Mouse (Mus musculus) CD4-positive, CD25-positive, alpha-beta regulatory T cell, adult 2 months (primary cell): ENCODE measurements around the gene Cdk2ap1.
A peak's percentile ranks its signal among the peaks of the same experiment; 100 is the strongest.
"Not testable (repeated sequence)": the region's sequence is repeated elsewhere in the genome, so short reads cannot be mapped to it uniquely, and the experiment has no call there.

Experiments
- DNase-seq: peaks from one replicate; pipeline ENCODE4 v3.0.0-alpha.2; 2012; ENCODE audit warnings: low read depth, low spot score

Gene Cdk2ap1

GRCm38 (mm10) chr5:124351604-124352003 lies 11.3 kb downstream of the Cdk2ap1 start:
- DNase-seq = no peak

- DNase-seq = peak; percentile 18
Observed at GRCm38 (mm10) chr5:124351111-124351560, 11.7 kb downstream of the Cdk2ap1 start.

DNA sequence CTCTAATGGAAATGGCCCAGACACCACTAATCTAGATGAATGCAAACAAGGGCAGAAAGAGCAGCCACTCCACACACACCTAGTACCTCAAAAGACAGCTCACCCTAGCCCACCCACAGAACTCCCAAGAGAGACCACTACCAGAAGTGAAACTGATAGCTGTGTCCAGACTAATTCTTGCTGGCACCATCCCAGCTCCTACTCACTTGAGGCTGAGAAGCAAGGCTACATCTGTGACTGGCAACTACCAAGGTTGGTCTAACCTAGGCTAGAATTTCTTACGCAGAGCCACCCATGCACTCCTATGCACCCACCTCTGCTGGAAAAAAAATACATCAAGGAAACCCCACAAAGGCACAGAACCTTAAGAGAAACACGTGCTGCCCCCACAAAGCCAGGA lies 12.5 kb downstream of the Cdk2ap1 start:
- DNase-seq = no peak

- no peak for DNase-seq
Observed at GRCm38 (mm10) chr5:124349196-124349595, 13.7 kb downstream of the Cdk2ap1 start.

- no peak for DNase-seq
Observed at GRCm38 (mm10) chr5:124342897-124343296, 20.0 kb downstream of the Cdk2ap1 start.

DNA sequence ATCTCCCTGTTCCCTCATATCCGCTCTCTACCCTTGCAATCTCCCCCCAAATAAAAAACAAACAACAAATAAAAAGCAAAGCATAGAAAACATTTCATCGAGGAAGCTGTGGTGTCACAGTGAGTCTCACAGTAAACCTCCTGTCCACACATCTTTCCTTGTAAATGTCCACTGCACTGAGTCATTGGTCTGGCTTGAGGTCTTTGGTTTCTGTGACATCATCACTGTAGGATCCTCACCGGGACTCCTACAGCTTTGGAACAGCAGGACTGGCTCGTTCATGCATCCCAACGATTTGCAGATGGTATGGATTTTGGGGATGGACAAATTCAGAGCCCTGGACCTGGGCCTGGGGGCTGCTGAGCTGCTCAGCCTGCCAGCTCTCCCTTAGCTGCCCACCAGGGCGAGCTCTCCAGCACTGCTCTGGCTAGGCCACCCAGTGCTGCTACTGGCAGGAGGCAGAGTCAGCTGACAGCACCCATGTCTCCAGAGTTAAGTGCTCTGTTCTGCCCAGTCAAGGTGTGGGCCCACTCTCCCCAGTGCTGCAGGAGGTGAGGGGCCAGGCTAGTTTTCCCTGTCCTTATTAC lies 21.0 kb downstream of the Cdk2ap1 start:
- not testable (repeated sequence) for DNase-seq

DNA sequence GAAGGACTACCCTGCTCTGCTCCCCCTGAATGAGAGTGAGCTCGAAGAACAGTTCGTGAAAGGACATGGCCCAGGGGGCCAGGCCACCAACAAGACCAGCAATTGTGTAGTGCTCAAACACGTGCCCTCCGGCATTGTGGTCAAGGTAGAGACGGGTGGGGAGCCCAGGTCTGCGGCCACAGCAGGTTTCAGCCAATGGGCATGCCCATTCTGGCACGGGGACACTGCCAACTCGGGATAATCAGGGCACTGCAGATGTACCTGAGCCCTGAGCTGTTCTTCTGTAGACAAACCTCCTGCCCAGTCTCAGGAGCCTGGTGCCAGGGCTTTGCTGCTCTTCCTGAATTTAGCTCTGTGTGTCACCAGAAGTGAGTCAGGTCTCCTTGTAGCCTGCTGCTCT lies 24.1 kb downstream of the Cdk2ap1 start:
- DNase-seq = no peak

DNA sequence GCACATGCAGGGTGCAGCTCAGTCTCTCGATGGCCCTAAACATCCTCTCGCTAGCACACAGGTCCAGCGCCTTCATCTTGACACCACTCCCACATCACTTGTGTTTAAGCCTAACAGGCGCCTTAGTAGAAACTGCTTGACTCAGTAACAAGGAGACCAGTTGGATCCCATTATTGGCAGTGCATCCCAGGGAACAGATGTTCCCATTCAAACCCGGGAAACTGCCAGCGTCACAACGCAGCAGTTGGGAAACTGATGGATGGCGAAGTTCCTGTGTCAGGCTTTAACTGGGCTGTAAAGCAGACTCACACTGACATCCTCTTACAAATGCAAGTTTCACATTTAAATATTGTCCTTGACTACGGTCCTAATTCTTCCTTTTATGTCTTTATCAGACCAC lies 25.0 kb downstream of the Cdk2ap1 start:
- peak; percentile 15 for DNase-seq

DNA sequence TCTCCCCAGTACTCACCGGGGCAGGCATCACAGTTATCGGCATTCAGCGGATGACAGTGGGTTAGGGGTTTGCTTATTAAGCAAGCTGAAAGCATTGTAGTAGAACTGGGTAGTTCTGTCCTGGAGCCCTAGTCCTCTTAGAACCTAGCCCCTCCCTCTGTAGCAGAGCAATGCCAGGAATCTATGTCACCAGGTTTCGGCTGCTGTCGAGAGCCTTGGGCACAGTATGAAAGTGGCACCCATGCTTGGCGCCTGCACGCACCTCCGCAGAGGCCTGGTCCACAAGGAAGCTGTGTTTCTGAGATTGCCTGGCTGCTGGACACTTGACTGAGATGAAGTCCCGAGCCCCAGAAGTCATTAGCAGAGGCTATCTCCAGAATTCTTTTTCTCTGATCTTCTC lies 25.8 kb downstream of the Cdk2ap1 start:
- no peak for DNase-seq

- no peak for DNase-seq
Observed at GRCm38 (mm10) chr5:124334392-124334791, 28.5 kb downstream of the Cdk2ap1 start.

- no peak for DNase-seq
Observed at GRCm38 (mm10) chr5:124330086-124330485, 32.8 kb downstream of the Cdk2ap1 start.

DNA sequence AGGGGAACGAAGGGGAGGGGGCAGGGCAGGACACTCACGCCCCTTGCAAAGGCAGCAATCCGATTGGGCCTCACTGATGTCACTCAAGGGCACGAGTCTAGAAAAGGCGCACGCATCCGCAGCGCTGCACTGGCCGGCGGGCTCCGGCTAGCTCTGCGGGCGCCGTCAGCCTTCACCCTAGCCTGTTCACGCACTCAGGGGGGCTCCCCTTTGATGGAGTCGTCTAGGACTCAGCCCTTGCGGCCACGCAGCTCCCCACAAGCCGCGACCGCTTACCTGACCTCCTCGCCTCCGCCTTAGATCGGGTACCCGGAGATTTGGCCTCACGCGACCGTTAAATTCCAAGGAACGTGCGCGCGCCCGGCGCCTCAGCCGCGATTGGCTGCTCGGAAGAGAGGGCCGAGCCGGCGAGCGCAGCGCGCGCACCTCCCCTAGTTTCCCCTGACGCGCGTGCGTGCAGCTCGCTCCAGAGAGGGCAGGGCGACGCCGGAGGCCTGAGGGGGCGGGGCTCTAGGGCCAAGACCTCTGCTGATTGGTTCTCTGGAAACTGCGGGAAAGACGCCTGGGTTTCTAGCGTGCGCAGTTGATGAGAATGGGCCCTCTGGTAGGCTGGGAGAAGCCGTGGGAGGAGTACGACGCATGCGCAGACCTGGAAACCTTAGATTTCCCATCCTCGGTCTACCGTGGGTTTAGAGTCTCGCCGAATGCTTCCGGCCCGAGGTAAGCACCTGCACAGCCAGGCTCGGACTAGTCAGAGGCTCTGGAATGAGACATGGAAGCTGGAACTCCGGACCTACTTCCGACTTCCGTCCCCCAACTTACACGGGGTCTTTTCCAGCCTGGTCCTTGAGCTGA lies 35.1 kb downstream of the Cdk2ap1 start, which contains the start of the genes Mphosph9 and 2810006K23Rik:
Gene Mphosph9 (minus strand): TSS at position 463 of the 855 bp plus-strand sequence.
Gene 2810006K23Rik (plus strand): TSS at position 580 of the 855 bp plus-strand sequence.
- peak; percentile 100 for DNase-seq

GRCm38 (mm10) chr5:124326829-124327228 lies 36.1 kb downstream of the Cdk2ap1 start:
- no peak for DNase-seq

DNA sequence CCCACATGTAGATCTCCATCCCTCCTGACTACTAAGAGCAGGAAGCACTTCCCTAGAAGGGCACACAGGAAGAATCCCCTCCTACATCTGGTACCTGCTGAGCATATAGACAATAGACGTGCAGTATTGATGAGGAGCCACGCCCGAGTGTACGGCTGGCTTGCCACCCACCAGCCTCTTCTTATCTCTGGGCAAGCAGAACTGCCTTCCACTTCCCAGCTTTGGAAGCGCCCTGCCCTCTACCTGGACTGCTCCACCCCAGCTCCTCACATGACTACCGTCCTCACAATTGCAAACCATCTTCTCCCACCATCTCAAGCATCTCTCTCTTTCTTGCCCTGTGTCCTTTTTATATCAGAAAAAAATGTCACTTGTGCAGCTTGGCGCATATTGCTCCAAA lies 45.2 kb downstream of the Cdk2ap1 start:
- DNase-seq = no peak

GRCm38 (mm10) chr5:124315941-124316340 lies 46.9 kb downstream of the Cdk2ap1 start:
- no peak for DNase-seq

GRCm38 (mm10) chr5:124315498-124315897 lies 47.4 kb downstream of the Cdk2ap1 start:
- no peak for DNase-seq

GRCm38 (mm10) chr5:124310091-124310490 lies 52.8 kb downstream of the Cdk2ap1 start:
- DNase-seq = no peak

GRCm38 (mm10) chr5:124309155-124309554 lies 53.7 kb downstream of the Cdk2ap1 start:
- DNase-seq = no peak

GRCm38 (mm10) chr5:124302853-124303252 lies 60.0 kb downstream of the Cdk2ap1 start:
- DNase-seq = peak; percentile 46

DNA sequence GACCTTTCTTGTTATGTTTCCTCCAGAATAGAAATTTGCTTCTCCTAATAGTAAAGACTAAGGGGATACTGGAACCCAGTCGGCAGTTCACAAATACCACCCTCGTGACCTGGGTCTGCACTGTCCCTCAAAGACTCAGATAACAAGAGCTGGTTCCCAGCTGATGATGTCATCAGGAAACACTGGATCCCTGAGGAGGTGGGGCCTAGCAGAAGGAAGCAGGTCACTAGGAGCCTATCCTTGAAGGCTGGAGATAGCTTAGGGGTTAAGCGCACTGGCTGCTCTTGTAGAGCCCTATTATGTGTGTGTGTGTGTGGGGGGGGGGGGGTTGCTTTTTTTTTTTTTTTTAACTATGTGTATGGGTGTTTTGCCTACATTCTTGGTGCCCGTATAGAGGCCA lies 62.8 kb downstream of the Cdk2ap1 start:
- DNase-seq = no peak

DNA sequence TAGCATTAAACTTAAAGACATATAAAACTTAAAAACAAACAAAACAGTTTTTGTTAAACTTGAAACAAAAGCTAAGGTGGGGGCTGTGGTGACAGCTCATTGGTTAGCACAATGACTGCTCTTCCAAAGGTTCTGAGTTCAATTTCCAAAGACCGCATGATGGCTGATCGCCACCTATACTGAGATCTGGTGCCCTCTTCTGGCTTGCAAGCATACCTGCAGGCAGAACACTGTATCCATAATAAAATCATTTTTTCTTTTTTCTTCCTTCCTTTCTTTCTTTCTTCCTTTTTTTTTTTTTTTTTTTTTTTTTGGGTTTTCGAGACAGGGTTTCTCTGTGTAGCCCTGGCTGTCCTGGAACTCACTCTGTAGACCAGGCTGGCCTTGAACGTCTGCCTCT lies 63.6 kb downstream of the Cdk2ap1 start:
- peak; percentile 68 for DNase-seq

DNA sequence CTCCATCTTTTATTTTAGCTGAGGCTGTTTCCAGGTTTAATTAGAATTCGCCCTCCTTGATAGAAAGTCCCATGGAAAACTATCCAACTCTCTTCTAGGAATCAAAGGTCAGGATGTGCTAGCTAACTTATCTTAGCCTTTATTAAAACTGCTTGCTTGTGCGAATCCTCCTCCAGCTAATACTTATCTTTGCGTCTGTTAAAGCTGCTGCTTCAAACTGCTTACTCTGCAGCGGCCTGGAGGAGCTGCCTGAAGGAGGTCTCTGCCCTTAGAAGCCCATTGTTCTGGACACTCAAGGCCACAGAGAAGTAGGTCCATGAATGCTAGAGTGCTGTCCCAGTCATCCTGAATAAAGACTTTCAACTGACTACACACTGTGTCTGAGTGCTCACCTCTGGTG lies 66.4 kb downstream of the Cdk2ap1 start:
- no peak for DNase-seq
